Mouse (Mus musculus) embryonic facial prominence, embryonic 11.5 days (tissue): ENCODE results near the gene Nell2. TPM values are rescaled to one million over a fixed set of nuclear protein-coding genes. Genes with fewer than 3 reads are reported as not detected.

Experiments used
- ATAC-seq: fragments of 200-750 bp; cut with Nextera tagmentation; replicated peaks from 2 replicates; pipeline ENCODE4 v1.8.0; 2017; ENCODE audit warnings: low read depth; ENCODE audit not compliant: insufficient number of reproducible peaks, low FRiP score, low TSS enrichment
- DNase-seq: peaks from one replicate; pipeline ENCODE4 v3.0.0-alpha.2; 2015; ENCODE audit warnings: low spot score
- H3K27ac ChIP-seq: fragments of 300-500 bp; sonication (generic); replicated peaks from 2 replicates; pipeline ENCODE4 v1.5.1; 2014; ENCODE audit warnings: mild to moderate bottlenecking, low read depth, low read length, control low read depth
- H3K27me3 ChIP-seq: fragments of 300-500 bp; sonication (generic); 2 replicates; pipeline ENCODE4 v1.6.1; 2014; ENCODE audit warnings: mild to moderate bottlenecking, low read length, moderate library complexity, mixed read lengths; ENCODE audit not compliant: control insufficient read depth, insufficient read depth
- H3K36me3 ChIP-seq: fragments of 300-500 bp; sonication (generic); replicated peaks from 2 replicates; pipeline ENCODE4 v1.6.1; 2014; ENCODE audit warnings: low read depth, mild to moderate bottlenecking, low read length, moderate library complexity, mixed read lengths; ENCODE audit not compliant: control insufficient read depth, insufficient read depth
- H3K4me1 ChIP-seq: fragments of 300-500 bp; sonication (generic); 2 replicates; pipeline ENCODE4 v1.6.1; 2014; ENCODE audit warnings: low read length, mixed read lengths; ENCODE audit not compliant: control insufficient read depth, insufficient read depth
- H3K4me2 ChIP-seq: fragments of 300-500 bp; sonication (generic); 2 replicates; pipeline ENCODE4 v1.6.1; 2014; ENCODE audit warnings: low read depth, mild to moderate bottlenecking, control low read depth, low read length, moderate library complexity
- H3K4me3 ChIP-seq: fragments of 300-500 bp; sonication (generic); 2 replicates; pipeline ENCODE4 v1.5.1; 2014; ENCODE audit warnings: low read depth, low read length, control low read depth
- H3K9ac ChIP-seq: fragments of 300-500 bp; sonication (generic); replicated peaks from 2 replicates; pipeline ENCODE4 v1.6.1; 2014; ENCODE audit warnings: mild to moderate bottlenecking, control low read depth, low read length
- H3K9me3 ChIP-seq: fragments of 300-500 bp; sonication (generic); replicated peaks from 2 replicates; pipeline ENCODE4 v1.6.1; 2016; ENCODE audit warnings: mild to moderate bottlenecking, low read length, inconsistent platforms, mixed read lengths; ENCODE audit not compliant: control insufficient read depth
- WGBS: fragments of 180-500 bp; shearing (Covaris S2); extraction: QIAGEN DNeasy Blood & Tissue Kit; methylation state at CpG from one replicate; pipeline ENCODE4 v1.1.7; 2014; 5-methylcytosine and 5-hydroxymethylcytosine counted together
- polyA plus RNA-seq: library from polyadenylated mRNA; unstranded; fragments of >200 nt; fragmentation: Nextera tagmentation; extraction: Ambion mirVana; gene quantifications from 2 replicates; pipeline ENCODE4 v1.2.1, GENCODE M21; 2014

Gene Nell2
- 24.5 and 25.2 TPM in 2 replicates for polyA plus RNA-seq

GRCm38 (mm10) chr15:95527948-95528861 is at the start of gene Nell2:
Nell2 (minus strand) TSS chr15:95528559.
- under 1% methylated on average over 79 of the region's 95 CpGs for WGBS
- Histone ChIP-seq H3K27me3 (peaks cover 17% of the 10 kb centered on the region), H3K27ac (no peak within 1 kb of the TSS), H3K9me3 (no peaks in the 10 kb centered on the region), H3K4me3 (peak within 1 kb of the TSS; percentile 64), H3K4me1 (no peaks in the 10 kb centered on the region; the same call in 1 of the 2 replicates), H3K9ac (peak within 1 kb of the TSS; percentile 73), H3K4me2 (peak within 1 kb of the TSS; percentile 98), H3K36me3 (no peaks in the 10 kb centered on the region)
- DNase-seq (peak; percentile 72), ATAC-seq (peak; percentile 92)

- H3K27ac ChIP-seq = no peak overlapping the region
- H3K4me2 ChIP-seq = no peak overlapping the region
- WGBS = 16% methylated on average over 5 of the region's 5 CpGs
- H3K9ac ChIP-seq = no peak overlapping the region
- DNase-seq (peak; percentile 86), ATAC-seq (no peak)
- no peaks in the 10 kb centered on the region for H3K36me3 ChIP-seq
- no peaks in the 10 kb centered on the region for H3K4me1 ChIP-seq
- H3K9me3 ChIP-seq = no peaks in the 10 kb centered on the region
- no peak overlapping the region for H3K4me3 ChIP-seq
- H3K27me3 ChIP-seq = no peaks in the 10 kb centered on the region
Measured at GRCm38 (mm10) chr15:95574661-95575060, 46.3 kb upstream of the Nell2 start.

- Histone ChIP-seq H3K9me3 (no peaks in the 10 kb centered on the region), H3K27ac (no peak overlapping the region), H3K4me1 (no peaks in the 10 kb centered on the region), H3K4me3 (no peak overlapping the region), H3K4me2 (no peak overlapping the region), H3K9ac (no peak overlapping the region), H3K36me3 (no peaks in the 10 kb centered on the region), H3K27me3 (no peaks in the 10 kb centered on the region)
- no peak for ATAC-seq
- 86% methylated on average over 6 of the region's 6 CpGs for WGBS
- no peak for DNase-seq
Measured at GRCm38 (mm10) chr15:95569606-95570005, 41.2 kb upstream of the Nell2 start.

- DNase-seq (no peak), ATAC-seq (no peak)
- WGBS = 89% methylated on average over 2 of the region's 2 CpGs
- Histone ChIP-seq H3K9me3 (no peaks in the 10 kb centered on the region), H3K27me3 (no peaks in the 10 kb centered on the region), H3K27ac (no peak overlapping the region), H3K4me2 (no peak overlapping the region), H3K4me1 (no peaks in the 10 kb centered on the region), H3K36me3 (no peaks in the 10 kb centered on the region), H3K4me3 (no peak overlapping the region), H3K9ac (no peak overlapping the region)
Measured at GRCm38 (mm10) chr15:95565160-95565559, 36.8 kb upstream of the Nell2 start.

- H3K4me1 ChIP-seq = no peaks in the 10 kb centered on the region
- H3K4me2 ChIP-seq = no peak overlapping the region
- no peak overlapping the region for H3K27ac ChIP-seq
- H3K9me3 ChIP-seq = no peaks in the 10 kb centered on the region
- ATAC-seq = no peak
- WGBS = 89% methylated on average over 5 of the region's 5 CpGs
- no peaks in the 10 kb centered on the region for H3K27me3 ChIP-seq
- H3K9ac ChIP-seq = no peak overlapping the region
- H3K36me3 ChIP-seq = no peaks in the 10 kb centered on the region
- DNase-seq = no peak
- no peak overlapping the region for H3K4me3 ChIP-seq
Measured at GRCm38 (mm10) chr15:95561303-95561702, 32.9 kb upstream of the Nell2 start.

- WGBS = 85% methylated on average over 5 of the region's 5 CpGs
- Histone ChIP-seq H3K36me3 (no peaks in the 10 kb centered on the region), H3K4me1 (no peaks in the 10 kb centered on the region), H3K9ac (no peak overlapping the region), H3K27me3 (no peaks in the 10 kb centered on the region), H3K27ac (no peak overlapping the region), H3K4me3 (no peak overlapping the region), H3K9me3 (no peaks in the 10 kb centered on the region), H3K4me2 (no peak overlapping the region)
- DNase-seq (no peak), ATAC-seq (no peak)
Measured at GRCm38 (mm10) chr15:95550011-95550410, 21.7 kb upstream of the Nell2 start.

GRCm38 (mm10) chr15:95542632-95543031 is 14.3 kb upstream of the Nell2 start:
- Histone ChIP-seq H3K4me2 (no peak overlapping the region), H3K9ac (no peak overlapping the region), H3K36me3 (no peaks in the 10 kb centered on the region), H3K27me3 (no peaks in the 10 kb centered on the region), H3K4me3 (no peak overlapping the region), H3K27ac (no peak overlapping the region), H3K9me3 (no peaks in the 10 kb centered on the region), H3K4me1 (no peaks in the 10 kb centered on the region)
- DNase-seq (no peak), ATAC-seq (no peak)
- 66% methylated on average over 6 of the region's 6 CpGs for WGBS

DNA sequence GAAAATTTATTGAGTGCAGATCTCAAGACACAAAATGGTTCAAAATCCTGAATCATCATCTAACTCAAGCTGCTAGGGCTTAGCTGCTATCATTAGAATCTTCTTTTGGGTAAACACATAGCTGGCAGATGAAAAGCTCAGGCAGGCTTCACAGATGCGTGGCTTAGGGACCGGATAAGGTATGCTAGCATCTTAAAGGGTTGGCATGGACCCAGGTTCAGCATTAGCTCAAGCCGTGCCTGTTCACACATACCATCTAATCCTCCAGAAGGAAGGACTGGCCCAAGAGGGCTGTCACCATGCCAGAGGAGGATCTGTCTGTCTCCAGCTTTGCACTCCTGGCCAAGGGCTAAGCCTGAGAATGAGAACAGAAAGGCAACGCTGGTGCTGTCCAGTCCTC is 8.4 kb upstream of the Nell2 start:
- Histone ChIP-seq H3K27ac (no peak overlapping the region), H3K4me1 (no peaks in the 10 kb centered on the region), H3K27me3 (no peaks in the 10 kb centered on the region), H3K9me3 (no peaks in the 10 kb centered on the region), H3K9ac (no peak overlapping the region), H3K36me3 (no peaks in the 10 kb centered on the region), H3K4me3 (no peak overlapping the region), H3K4me2 (no peak overlapping the region)
- 85% methylated on average over 4 of the region's 4 CpGs for WGBS
- no peak for DNase-seq
- ATAC-seq = no peak
